Mouse (Mus musculus): Measurements from ENCODE around the gene Ptprk. TPM values are rescaled to one million over a fixed set of nuclear protein-coding genes. Genes with fewer than 3 reads are reported as not detected.

Gene Ptprk
- total and polyA plus RNA-seq, 2 experiments from 2014 or later, result 25.4 to 43.4 TPM

DNA sequence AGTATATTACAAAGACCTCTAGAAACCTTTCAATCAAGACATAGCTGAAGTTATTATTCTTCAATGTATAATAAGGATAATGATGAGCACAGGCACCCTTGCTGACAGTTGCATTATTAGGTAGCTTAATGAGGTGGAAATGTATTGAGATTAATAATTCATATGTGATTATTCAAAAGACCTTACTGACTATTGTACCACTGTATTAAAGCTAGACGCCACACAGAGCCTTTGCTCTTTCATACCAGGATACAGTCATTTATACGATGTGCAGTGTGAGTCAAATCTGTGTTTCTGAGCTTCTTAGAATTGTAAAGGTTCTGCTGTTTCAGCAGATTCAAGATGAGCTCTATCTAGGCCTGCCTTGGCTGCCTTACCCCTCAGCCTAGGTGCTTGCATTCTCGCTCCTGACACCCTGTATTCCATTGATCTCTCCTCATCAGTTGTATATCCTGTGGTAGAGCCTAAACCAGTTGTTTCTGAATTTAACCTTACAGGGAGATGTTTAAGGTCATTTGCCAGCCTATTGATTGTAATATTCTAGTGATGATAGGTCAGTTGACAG is 489.6 kb downstream of the Ptprk start:
- Histone ChIP-seq H3K4me2 (ENCODE audit: low read depth, low read length, poor library complexity, severe bottlenecking) (no peak overlapping the region), H3K9ac (replicated peaks; ENCODE audit: low read length, poor library complexity, severe bottlenecking) (no peak overlapping the region), H3K27me3 (ENCODE audit: insufficient read depth, low read length) (no peaks in the 10 kb centered on the region), H3K27ac (ENCODE audit: low read depth, low read length) (no peak overlapping the region), H3K4me3 (ENCODE audit: low read depth, low read length) (no peak overlapping the region), H3K36me3 (ENCODE audit: insufficient read depth, low read length) (no peaks in the 10 kb centered on the region), H3K9me3 (ENCODE audit: low read length) (no peaks in the 10 kb centered on the region), H3K4me1 (ENCODE audit: insufficient read depth, low read length) (no peaks in the 10 kb centered on the region)
- TF ChIP-seq CTCF (IDR thresholded peaks at IDR 0.05), result no peak
- 58% methylated on average over 3 of the region's 3 CpGs for WGBS
- DNase-seq (ENCODE audit: low spot score) (no peak), ATAC-seq (ENCODE audit: low FRiP score) (no peak)

DNA sequence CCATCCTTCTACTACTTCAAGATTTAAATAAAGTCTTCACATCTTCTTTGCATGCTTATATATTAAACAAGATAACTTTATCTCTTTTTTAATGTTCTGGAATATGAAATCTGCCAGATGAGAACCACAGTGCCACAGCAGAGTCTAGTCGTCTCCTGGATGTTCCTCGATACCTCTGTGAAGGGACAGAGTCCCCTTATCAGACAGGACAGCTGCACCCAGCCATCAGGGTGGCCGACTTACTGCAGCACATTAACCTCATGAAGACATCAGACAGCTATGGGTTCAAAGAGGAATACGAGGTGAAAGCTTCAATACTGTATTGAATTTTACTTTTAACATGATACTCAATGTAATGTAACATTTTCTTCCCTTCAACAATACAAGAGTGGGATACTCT is 491.8 kb downstream of the Ptprk start:
- no peaks in the 10 kb centered on the region for H3K9me3 ChIP-seq (ENCODE audit: low read length)
- no peaks in the 10 kb centered on the region for H3K36me3 ChIP-seq (ENCODE audit: insufficient read depth, low read length)
- no peak for TF ChIP-seq CTCF (IDR thresholded peaks at IDR 0.05)
- 86% methylated on average over 4 of the region's 4 CpGs for WGBS
- no peak overlapping the region for H3K4me2 ChIP-seq (ENCODE audit: low read depth, low read length, poor library complexity, severe bottlenecking)
- H3K4me1 ChIP-seq (ENCODE audit: insufficient read depth, low read length), result no peaks in the 10 kb centered on the region
- H3K27me3 ChIP-seq (ENCODE audit: insufficient read depth, low read length), result no peaks in the 10 kb centered on the region
- H3K9ac ChIP-seq (replicated peaks; ENCODE audit: low read length, poor library complexity, severe bottlenecking), result no peak overlapping the region
- H3K27ac ChIP-seq (ENCODE audit: low read depth, low read length), result no peak overlapping the region
- ATAC-seq (ENCODE audit: low FRiP score) (no peak), DNase-seq (ENCODE audit: low spot score) (no peak)
- no peak overlapping the region for H3K4me3 ChIP-seq (ENCODE audit: low read depth, low read length)

DNA sequence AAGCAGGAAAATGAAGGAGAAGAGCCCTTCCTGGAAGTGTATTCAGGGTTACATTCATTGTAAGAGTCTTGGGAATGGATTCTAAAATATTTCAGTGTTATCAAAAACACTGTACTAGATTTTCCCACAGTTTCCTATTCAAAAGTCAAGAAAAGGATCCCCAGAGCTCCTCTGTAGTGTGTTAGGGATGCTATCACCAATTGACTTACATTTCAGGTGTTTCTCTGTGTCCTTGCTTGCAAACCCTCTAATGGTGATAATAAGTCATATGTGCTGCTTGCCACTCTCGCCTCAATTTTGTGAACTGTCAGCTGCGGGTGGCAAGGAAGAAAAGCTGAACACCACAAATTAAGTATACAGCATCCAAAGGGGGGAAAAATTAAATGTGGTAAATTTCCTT is 492.2 kb downstream of the Ptprk start:
- Histone ChIP-seq H3K4me1 (ENCODE audit: insufficient read depth, low read length) (no peaks in the 10 kb centered on the region), H3K27ac (ENCODE audit: low read depth, low read length) (no peak overlapping the region), H3K4me2 (ENCODE audit: low read depth, low read length, poor library complexity, severe bottlenecking) (no peak overlapping the region), H3K9me3 (ENCODE audit: low read length) (no peaks in the 10 kb centered on the region), H3K4me3 (ENCODE audit: low read depth, low read length) (no peak overlapping the region), H3K9ac (replicated peaks; ENCODE audit: low read length, poor library complexity, severe bottlenecking) (no peak overlapping the region), H3K27me3 (ENCODE audit: insufficient read depth, low read length) (no peaks in the 10 kb centered on the region), H3K36me3 (ENCODE audit: insufficient read depth, low read length) (no peaks in the 10 kb centered on the region)
- 92% methylated on average over 2 of the region's 2 CpGs for WGBS
- ATAC-seq (ENCODE audit: low FRiP score) (no peak), DNase-seq (ENCODE audit: low spot score) (no peak)
- TF ChIP-seq CTCF (IDR thresholded peaks at IDR 0.05), result no peak

DNA sequence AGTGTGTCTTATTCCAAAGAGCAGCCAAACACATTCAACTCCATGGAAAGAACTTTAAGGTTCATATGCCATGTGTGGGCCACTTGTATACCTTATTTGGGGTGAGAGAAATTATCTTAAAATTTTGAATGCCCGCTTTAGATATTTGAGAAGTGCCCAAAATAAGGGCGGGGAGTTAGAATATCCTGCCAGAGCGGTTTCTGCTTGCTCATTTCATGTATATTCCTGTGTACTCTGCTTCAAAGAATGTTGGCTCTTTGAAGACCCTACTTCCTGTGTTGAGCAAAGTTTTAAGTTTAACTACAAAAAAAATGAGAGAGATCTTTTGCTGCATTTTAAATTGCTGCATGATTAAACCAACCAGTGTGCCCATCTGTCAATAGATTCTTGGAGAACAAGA is 492.8 kb downstream of the Ptprk start:
- Histone ChIP-seq H3K9me3 (ENCODE audit: low read length) (no peaks in the 10 kb centered on the region), H3K27ac (ENCODE audit: low read depth, low read length) (no peak overlapping the region), H3K4me1 (ENCODE audit: insufficient read depth, low read length) (no peaks in the 10 kb centered on the region), H3K4me3 (ENCODE audit: low read depth, low read length) (no peak overlapping the region), H3K36me3 (ENCODE audit: insufficient read depth, low read length) (no peaks in the 10 kb centered on the region), H3K27me3 (ENCODE audit: insufficient read depth, low read length) (no peaks in the 10 kb centered on the region), H3K4me2 (ENCODE audit: low read depth, low read length, poor library complexity, severe bottlenecking) (no peak overlapping the region), H3K9ac (replicated peaks; ENCODE audit: low read length, poor library complexity, severe bottlenecking) (no peak overlapping the region)
- 94% methylated on average over 3 of the region's 3 CpGs for WGBS
- DNase-seq (ENCODE audit: low spot score) (no peak), ATAC-seq (ENCODE audit: low FRiP score) (no peak)
- TF ChIP-seq CTCF (IDR thresholded peaks at IDR 0.05), result no peak

DNA sequence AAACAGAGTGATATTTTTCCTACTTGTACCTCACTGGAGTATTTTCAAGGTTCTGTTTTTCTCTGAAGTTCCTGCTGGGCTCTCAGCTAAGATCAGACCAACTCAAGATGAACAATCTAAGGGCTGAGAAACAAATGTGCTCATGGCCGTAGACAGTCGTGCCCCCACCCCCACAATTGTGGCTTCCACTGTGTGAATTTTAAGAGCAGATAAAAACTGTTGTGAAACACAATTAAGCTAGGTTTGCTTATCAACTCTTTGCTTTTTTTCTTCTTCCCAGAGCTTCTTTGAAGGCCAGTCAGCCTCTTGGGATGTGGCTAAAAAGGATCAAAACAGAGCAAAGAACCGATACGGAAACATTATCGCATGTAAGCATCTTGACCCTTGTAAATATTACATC is 493.4 kb downstream of the Ptprk start:
- no peak overlapping the region for H3K4me3 ChIP-seq (ENCODE audit: low read depth, low read length)
- H3K4me1 ChIP-seq (ENCODE audit: insufficient read depth, low read length), result no peaks in the 10 kb centered on the region
- H3K36me3 ChIP-seq (ENCODE audit: insufficient read depth, low read length), result no peaks in the 10 kb centered on the region
- WGBS, result 89% methylated on average over 5 of the region's 5 CpGs
- no peak for TF ChIP-seq CTCF (IDR thresholded peaks at IDR 0.05)
- no peaks in the 10 kb centered on the region for H3K9me3 ChIP-seq (ENCODE audit: low read length)
- no peaks in the 10 kb centered on the region for H3K27me3 ChIP-seq (ENCODE audit: insufficient read depth, low read length)
- no peak overlapping the region for H3K27ac ChIP-seq (ENCODE audit: low read depth, low read length)
- DNase-seq (ENCODE audit: low spot score), result no peak
- H3K4me2 ChIP-seq (ENCODE audit: low read depth, low read length, poor library complexity, severe bottlenecking), result no peak overlapping the region
- no peak overlapping the region for H3K9ac ChIP-seq (replicated peaks; ENCODE audit: low read length, poor library complexity, severe bottlenecking)
- ATAC-seq (ENCODE audit: low FRiP score), result no peak

DNA sequence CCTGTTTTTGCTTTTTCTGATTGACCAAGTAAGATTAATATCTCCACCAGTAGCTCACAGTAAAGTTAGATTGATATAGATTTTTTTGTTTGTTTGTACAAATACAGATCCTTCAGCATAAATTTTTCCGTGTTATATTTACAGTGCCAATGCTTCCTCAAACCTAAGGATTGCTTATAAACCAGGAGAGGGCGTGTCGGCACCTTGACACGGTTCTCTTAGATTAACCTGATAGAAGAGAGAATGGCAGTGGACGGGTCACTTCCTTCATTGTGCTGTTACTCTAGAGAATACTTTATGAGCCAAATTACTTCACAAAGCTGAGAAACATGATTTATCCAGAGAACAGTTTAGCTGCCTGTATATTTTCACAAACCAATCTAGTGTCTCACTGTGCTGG is 505.0 kb downstream of the Ptprk start:
- ATAC-seq (ENCODE audit: low FRiP score), result no peak
- Histone ChIP-seq H3K36me3 (ENCODE audit: insufficient read depth, low read length) (peaks cover 3% of the 10 kb centered on the region; the same call in 1 of the 2 replicates), H3K4me3 (ENCODE audit: low read depth, low read length) (no peak overlapping the region), H3K27ac (ENCODE audit: low read depth, low read length) (no peak overlapping the region), H3K9ac (replicated peaks; ENCODE audit: low read length, poor library complexity, severe bottlenecking) (no peak overlapping the region), H3K27me3 (ENCODE audit: insufficient read depth, low read length) (no peaks in the 10 kb centered on the region), H3K4me1 (ENCODE audit: insufficient read depth, low read length) (no peaks in the 10 kb centered on the region), H3K4me2 (ENCODE audit: low read depth, low read length, poor library complexity, severe bottlenecking) (no peak overlapping the region), H3K9me3 (ENCODE audit: low read length) (no peaks in the 10 kb centered on the region)
- TF ChIP-seq CTCF (IDR thresholded peaks at IDR 0.05), result no peak
- no peak for DNase-seq (ENCODE audit: low spot score)
- 84% methylated on average over 5 of the region's 5 CpGs for WGBS
